In genomic region chr4:11897231-11897630, GRCm38 (mm10) we compare ENCODE assay signal across 17 mouse cellular contexts.
"Had no signal": no experiment of that assay in that cellular context is flagged by ENCODE, and none has a peak within 500 bp of the region (broad histone marks: within the 10 kb centered on the region; RNA-seq: fewer than 3 reads in every experiment).

No protein-coding gene starts in this region.

- H3K36me3 ChIP-seq: liver, embryonic 13.5 days; liver, embryonic 15.5 days; midbrain, embryonic 12.5 days; neural tube, embryonic 13.5 days; neural tube, embryonic 15.5 days had no signal

- H3K4me1 ChIP-seq: midbrain, embryonic 12.5 days had no signal

- H3K27ac ChIP-seq: liver, embryonic 13.5 days; liver, embryonic 15.5 days; midbrain, embryonic 12.5 days; neural tube, embryonic 13.5 days; neural tube, embryonic 15.5 days had no signal

- H3K4me2 ChIP-seq: liver, embryonic 13.5 days; liver, embryonic 15.5 days; lung, embryonic 14.5 days; midbrain, embryonic 12.5 days; neural tube, embryonic 13.5 days; neural tube, embryonic 15.5 days had no signal

- H3K4me3 ChIP-seq: liver, embryonic 13.5 days; liver, embryonic 15.5 days; midbrain, embryonic 12.5 days; myocyte; neural tube, embryonic 13.5 days; neural tube, embryonic 15.5 days had no signal

- H3K27me3 ChIP-seq: liver, embryonic 13.5 days; liver, embryonic 15.5 days; midbrain, embryonic 12.5 days; neural tube, embryonic 13.5 days; neural tube, embryonic 15.5 days had no signal

- H3K9ac ChIP-seq: liver, embryonic 13.5 days; liver, embryonic 15.5 days; lung, embryonic 14.5 days; midbrain, embryonic 12.5 days; neural tube, embryonic 13.5 days; neural tube, embryonic 15.5 days had no signal

- H3K9me3 ChIP-seq: liver, embryonic 13.5 days; liver, embryonic 15.5 days; midbrain, embryonic 12.5 days; neural tube, embryonic 13.5 days; neural tube, embryonic 15.5 days had no signal

- DNase-seq: liver, embryonic 13.5 days; lung, embryonic 14.5 days; midbrain, embryonic 14.5 days; retina, postnatal 1 day; right cerebral cortex, adult 18-20 months; right cerebral cortex, postnatal 25 days; right cerebral cortex, postnatal 4 days; spleen, adult 18-20 months; thymus, adult 18-20 months; thymus, postnatal 14 days; thymus, postnatal 36 days had no signal

- ATAC-seq: midbrain, embryonic 16.5 days had no signal
